Mouse (Mus musculus) kidney, embryonic 16.5 days (tissue): Measurements from ENCODE around the gene Camk2n2. TPM values are rescaled to one million over a fixed set of nuclear protein-coding genes. Genes with fewer than 3 reads are reported as not detected.
A peak's percentile ranks its signal among the peaks of the same experiment; 100 is the strongest.

Experiments
- ATAC-seq: fragments of 200-750 bp; cut with Nextera tagmentation; 2 replicates; pipeline ENCODE4 v1.8.0; 2017; ENCODE audit warnings: moderate TSS enrichment; ENCODE audit not compliant: low FRiP score, low TSS enrichment
- H3K27ac ChIP-seq: fragments of 300-500 bp; sonication (generic); 2 replicates; pipeline ENCODE4 v1.5.1; 2014; ENCODE audit warnings: low read length
- H3K27me3 ChIP-seq: fragments of 300-500 bp; sonication (generic); 2 replicates; pipeline ENCODE4 v1.6.1; 2014; ENCODE audit warnings: low read length, control low read depth, mixed read lengths; ENCODE audit not compliant: insufficient read depth
- H3K36me3 ChIP-seq: fragments of 300-500 bp; sonication (generic); 2 replicates; pipeline ENCODE4 v1.6.1; 2014; ENCODE audit warnings: low read length, control low read depth, mixed read lengths; ENCODE audit not compliant: insufficient read depth
- H3K4me1 ChIP-seq: fragments of 300-500 bp; sonication (generic); 2 replicates; pipeline ENCODE4 v1.6.1; 2014; ENCODE audit warnings: low read length, control low read depth, mixed read lengths; ENCODE audit not compliant: insufficient read depth
- H3K4me2 ChIP-seq: fragments of 300-500 bp; sonication (generic); replicated peaks from 2 replicates; pipeline ENCODE4 v1.6.1; 2014; ENCODE audit warnings: low read depth, low read length
- H3K4me3 ChIP-seq: fragments of 300-500 bp; sonication (generic); 2 replicates; pipeline ENCODE4 v1.5.1; 2014; ENCODE audit warnings: mild to moderate bottlenecking, low read length
- H3K9ac ChIP-seq: fragments of 300-500 bp; sonication (generic); replicated peaks from 2 replicates; pipeline ENCODE4 v1.6.1; 2014; ENCODE audit warnings: low read length
- H3K9me3 ChIP-seq: fragments of 300-500 bp; sonication (generic); 2 replicates; pipeline ENCODE4 v1.6.1; 2016; ENCODE audit warnings: low read length, control low read depth
- WGBS: fragments of 180-500 bp; shearing (Covaris S2); extraction: QIAGEN DNeasy Blood & Tissue Kit; methylation state at CpG from one replicate; pipeline ENCODE4 v1.1.7; 2014; 5-methylcytosine and 5-hydroxymethylcytosine counted together
- microRNA counts: library from miRNA; unstranded; fragments of <30 nt; microRNA quantifications from one replicate; lab custom pipeline; 2016
- microRNA-seq: library from miRNA; unstranded; fragments of <30 nt; microRNA quantifications from one replicate; pipeline ENCODE4, GENCODE M21; 2016
- polyA plus RNA-seq: library from polyadenylated mRNA; unstranded; fragments of >200 nt; fragmentation: Nextera tagmentation; extraction: Ambion mirVana; gene quantifications from 2 replicates; pipeline ENCODE4 v1.2.1, GENCODE M21; 2015

The Camk2n2 gene
- polyA plus RNA-seq, 1 experiment from 2014 or later: 0.84 TPM

GRCm38 (mm10) chr16:20590680-20591038 is 30.4 kb downstream of the Camk2n2 start:
- peak; percentile 53 for ATAC-seq
- 5% methylated on average over 17 of the region's 17 CpGs for WGBS
- H3K27me3 ChIP-seq: peaks cover 49% of the 10 kb centered on the region
- H3K36me3 ChIP-seq: no peaks in the 10 kb centered on the region
- H3K9ac ChIP-seq: no peak overlapping the region
- no peak overlapping the region for H3K27ac ChIP-seq
- no peaks in the 10 kb centered on the region for H3K9me3 ChIP-seq
- H3K4me3 ChIP-seq: peak overlapping the region; percentile 48
- peaks cover 19% of the 10 kb centered on the region for H3K4me1 ChIP-seq
- peak overlapping the region; percentile 92 for H3K4me2 ChIP-seq

GRCm38 (mm10) chr16:20589939-20590679 is 31.0 kb downstream of the Camk2n2 start:
- Histone ChIP-seq H3K27me3 (peaks cover 49% of the 10 kb centered on the region), H3K9ac (peak overlapping the region; percentile 61), H3K4me1 (peaks cover 19% of the 10 kb centered on the region), H3K4me3 (peak overlapping the region; percentile 48), H3K27ac (no peak overlapping the region), H3K36me3 (no peaks in the 10 kb centered on the region), H3K4me2 (peak overlapping the region; percentile 92), H3K9me3 (no peaks in the 10 kb centered on the region)
- 0% methylated on average over 39 of the region's 39 CpGs for WGBS
- ATAC-seq: peak; percentile 83

GRCm38 (mm10) chr16:20589366-20589938 is 31.6 kb downstream of the Camk2n2 start, which contains the start of gene Vwa5b2:
Vwa5b2 (plus strand) TSS chr16:20589471.
- Histone ChIP-seq H3K4me2 (peak within 1 kb of the TSS; percentile 92), H3K27me3 (peaks cover 49% of the 10 kb centered on the region), H3K9ac (peak within 1 kb of the TSS; percentile 61), H3K4me1 (peaks cover 19% of the 10 kb centered on the region), H3K27ac (no peak within 1 kb of the TSS), H3K9me3 (no peaks in the 10 kb centered on the region), H3K4me3 (peak within 1 kb of the TSS; percentile 48), H3K36me3 (no peaks in the 10 kb centered on the region)
- ATAC-seq: peak; percentile 7; the same call in 1 of the 2 replicates
- WGBS: under 1% methylated on average over 24 of the region's 24 CpGs

MicroRNAs encoded within 50 kb of the gene (microRNA counts, 519-probe panel; counts per million panel counts)
- 3,411 counts per million, percentile 79 among the panel's probes with 10 or more counts for microRNA mmu-miR-1224 (lab: Ali Mortazavi, UCI)

Small RNA genes lying within 50 kb of the gene (microRNA-seq; reads per million reads assigned to microRNA genes)
- 0.95 reads per million for gene Mir1224

Other genes starting within 250 kb of the Camk2n2 start
- gene Abcc5, start 194.9 kb downstream of the Camk2n2 start, polyA plus RNA-seq: 66.9 and 68.1 TPM in 2 replicates
- 119 and 121 TPM in 2 replicates for gene Eif2b5, start 122.5 kb downstream of the Camk2n2 start, polyA plus RNA-seq
- 20.6 and 31.7 TPM in 2 replicates for gene Dvl3, start 104.3 kb downstream of the Camk2n2 start, polyA plus RNA-seq
- gene Ap2m1, start 85.8 kb downstream of the Camk2n2 start, polyA plus RNA-seq: 691 and 699 TPM in 2 replicates
- gene Abcf3, start 72.7 kb downstream of the Camk2n2 start, polyA plus RNA-seq: 64.8 and 75.2 TPM in 2 replicates
- gene Vwa5b2, start 31.8 kb downstream of the Camk2n2 start, polyA plus RNA-seq: 0.69 and 2.0 TPM in 2 replicates
- 33.3 and 37.4 TPM in 2 replicates for gene Eef1akmt4, start 9.7 kb downstream of the Camk2n2 start, polyA plus RNA-seq
- not detected in 2 replicates for gene Gm49333, start 9.7 kb downstream of the Camk2n2 start, polyA plus RNA-seq
- 44.7 and 49.5 TPM in 2 replicates for gene Alg3, start 9.6 kb downstream of the Camk2n2 start, polyA plus RNA-seq
- 3.5 and 3.6 TPM in 2 replicates for gene Ece2, start 8.5 kb upstream of the Camk2n2 start, polyA plus RNA-seq
- 377 and 378 TPM in 2 replicates for gene Psmd2, start 30.4 kb upstream of the Camk2n2 start, polyA plus RNA-seq
- 183 and 193 TPM in 2 replicates for gene Eif4g1, start 47.0 kb upstream of the Camk2n2 start, polyA plus RNA-seq
- 7.6 and 8.0 TPM in 2 replicates for gene Fam131a, start 72.0 kb upstream of the Camk2n2 start, polyA plus RNA-seq
- gene Polr2h, start 96.4 kb upstream of the Camk2n2 start, polyA plus RNA-seq: 107 and 119 TPM in 2 replicates
- 18.7 and 20.1 TPM in 2 replicates for gene Clcn2, start 96.5 kb upstream of the Camk2n2 start, polyA plus RNA-seq
- 5.4 and 5.9 TPM in 2 replicates for gene Chrd, start 111.8 kb upstream of the Camk2n2 start, polyA plus RNA-seq
- gene Thpo, start 113.2 kb upstream of the Camk2n2 start, polyA plus RNA-seq: 1.2 and 2.0 TPM in 2 replicates